Mouse (Mus musculus): ENCODE measurements around the gene Etnk1.
A peak's percentile ranks its signal among the peaks of the same experiment; 100 is the strongest.

GRCm38 (mm10) chr6:143174906-143175656, 8.1 kb downstream of the Etnk1 start:
- TF ChIP-seq POLR2A (IDR thresholded peaks at IDR 0.05; ENCODE audit: borderline replicate concordance, extremely low read depth, low read depth, low read length) (no peak), CTCF (IDR thresholded peaks at IDR 0.05; ENCODE audit: insufficient read depth, low read length) (0 out of 2 replicates have a peak, but pooled peaks have one; percentile 7)
